Mouse (Mus musculus): ENCODE measurements around the gene Zcchc17. TPM values are rescaled to one million over a fixed set of nuclear protein-coding genes. Genes with fewer than 3 reads are reported as not detected.

Zcchc17 gene
- polyA plus RNA-seq (2015; fragmentation: Nextera tagmentation; extraction: Ambion mirVana) = 44.8 and 50.4 TPM in 2 replicates

DNA sequence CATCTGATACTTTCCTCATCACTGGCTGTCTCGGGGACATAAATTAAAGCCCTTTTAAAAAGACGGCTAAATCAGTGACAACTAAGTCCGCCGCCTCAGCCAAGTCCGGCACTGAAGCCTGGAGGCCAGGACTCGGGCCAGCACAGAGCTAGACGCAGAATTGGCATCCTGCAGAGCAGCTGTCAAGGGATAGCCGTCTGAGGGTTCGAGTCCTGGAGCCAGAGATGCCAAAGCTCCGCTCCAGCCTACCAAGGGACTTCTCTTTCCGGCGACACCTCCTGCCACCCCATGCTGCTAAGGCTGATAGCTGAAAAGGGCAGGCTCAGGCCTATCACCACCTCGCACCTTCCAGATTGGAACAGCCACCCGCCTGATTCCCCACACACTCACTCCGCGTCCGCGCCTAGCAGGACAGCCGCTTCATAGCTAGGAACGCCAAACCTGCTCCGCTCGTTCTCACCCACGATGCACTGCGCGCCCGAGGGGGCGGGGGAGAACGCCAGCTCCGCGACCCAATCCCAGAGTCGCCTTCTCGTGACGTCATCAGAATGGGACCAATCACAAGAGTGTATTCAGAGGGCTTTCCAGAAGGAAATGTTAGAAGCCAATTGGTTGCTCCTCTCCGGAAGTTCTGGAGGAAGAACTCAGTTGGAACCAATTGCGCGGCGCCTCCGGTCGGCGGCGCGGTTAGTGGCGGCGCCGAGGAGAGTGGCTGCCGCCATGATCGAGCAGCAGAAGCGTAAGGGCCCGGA, at the start of gene Zcchc17, which contains the start of gene Snrnp40:
Zcchc17 (minus strand) TSS at position 458 of the 752 bp plus-strand sequence.
Snrnp40 (plus strand) TSS at position 647 of the 752 bp plus-strand sequence.
- Histone ChIP-seq H3K27ac (replicated peaks) (peak within 1 kb of the TSS; percentile 86), H3K4me3 (ENCODE audit: low read depth, low read length) (peak within 1 kb of the TSS; percentile 97), H3K4me2 (replicated peaks; ENCODE audit: low read depth) (peak within 1 kb of the TSS; percentile 72), H3K9ac (ENCODE audit: low read length) (peak within 1 kb of the TSS; percentile 91), H3K27me3 (ENCODE audit: control insufficient read depth, insufficient read depth, low read length) (no peaks in the 10 kb centered on the region), H3K4me1 (replicated peaks; ENCODE audit: control insufficient read depth, insufficient read depth) (0 out of 2 replicates have a peak, but pooled peaks cover 2% of the 10 kb centered on the region), H3K9me3 (ENCODE audit: control insufficient read depth, low read length) (no peaks in the 10 kb centered on the region), H3K36me3 (ENCODE audit: control insufficient read depth, insufficient read depth, low read length) (0 out of 2 replicates have a peak, but pooled peaks cover 2% of the 10 kb centered on the region)
- peak; percentile 42; the same call in 1 of the 2 replicates for TF ChIP-seq CTCF (IDR thresholded peaks at IDR 0.05; ENCODE audit: low read depth)
- TF ChIP-seq EP300 (optimal IDR thresholded peaks at IDR 0.05) = no peak
- DNase-seq (ENCODE audit: low spot score) = peak; percentile 99
- ATAC-seq (ENCODE audit: low FRiP score, low TSS enrichment) = peak; percentile 99
- WGBS = under 1% methylated on average over 49 of the region's 49 CpGs

GRCm38 (mm10) chr4:130391265-130391664, 31.5 kb upstream of the Zcchc17 start:
- no peak overlapping the region for H3K4me2 ChIP-seq (replicated peaks; ENCODE audit: low read depth)
- H3K9ac ChIP-seq (ENCODE audit: low read length) = no peak overlapping the region
- ATAC-seq (ENCODE audit: low FRiP score, low TSS enrichment) (no peak), DNase-seq (ENCODE audit: low spot score) (no peak)
- no peaks in the 10 kb centered on the region for H3K27me3 ChIP-seq (ENCODE audit: control insufficient read depth, insufficient read depth, low read length)
- no peak overlapping the region for H3K4me3 ChIP-seq (ENCODE audit: low read depth, low read length)
- no peaks in the 10 kb centered on the region for H3K4me1 ChIP-seq (replicated peaks; ENCODE audit: control insufficient read depth, insufficient read depth)
- H3K9me3 ChIP-seq (ENCODE audit: control insufficient read depth, low read length) = no peaks in the 10 kb centered on the region
- 0 out of 2 replicates have a peak, but pooled peaks cover 3% of the 10 kb centered on the region for H3K36me3 ChIP-seq (ENCODE audit: control insufficient read depth, insufficient read depth, low read length)
- 62% methylated on average over 3 of the region's 3 CpGs for whole genome bisulfite sequencing
- no peak overlapping the region for H3K27ac ChIP-seq (replicated peaks)
- peak; percentile 43 for TF ChIP-seq CTCF (IDR thresholded peaks at IDR 0.05; ENCODE audit: low read depth)
- no peak for TF ChIP-seq EP300 (optimal IDR thresholded peaks at IDR 0.05)

DNA sequence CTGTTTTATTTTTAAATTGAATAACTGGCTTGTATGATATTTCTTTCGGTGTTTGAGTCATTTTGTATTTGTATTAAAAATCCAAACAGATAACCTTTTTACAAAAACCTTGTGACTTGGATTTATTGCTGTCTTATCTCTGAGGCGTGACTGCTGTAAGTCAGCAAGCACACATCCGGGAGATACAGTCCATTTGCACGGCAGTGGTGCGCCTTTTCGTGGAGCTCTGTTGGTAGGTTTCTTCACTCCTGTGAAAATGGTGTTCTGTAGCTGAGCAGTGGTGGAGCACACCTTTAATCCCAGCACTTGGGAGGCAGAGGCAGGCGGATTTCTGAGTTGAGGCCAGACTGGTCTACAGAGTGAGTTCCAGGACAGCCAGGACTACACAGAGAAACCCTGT, 30.2 kb upstream of the Zcchc17 start:
- Histone ChIP-seq H3K36me3 (ENCODE audit: control insufficient read depth, insufficient read depth, low read length) (peaks cover 7% of the 10 kb centered on the region; the same call in 1 of the 2 replicates), H3K27me3 (ENCODE audit: control insufficient read depth, insufficient read depth, low read length) (no peaks in the 10 kb centered on the region), H3K4me1 (replicated peaks; ENCODE audit: control insufficient read depth, insufficient read depth) (no peaks in the 10 kb centered on the region), H3K27ac (replicated peaks) (no peak overlapping the region), H3K4me3 (ENCODE audit: low read depth, low read length) (no peak overlapping the region), H3K4me2 (replicated peaks; ENCODE audit: low read depth) (no peak overlapping the region), H3K9ac (ENCODE audit: low read length) (no peak overlapping the region), H3K9me3 (ENCODE audit: control insufficient read depth, low read length) (no peaks in the 10 kb centered on the region)
- DNase-seq (ENCODE audit: low spot score) = peak; percentile 20
- TF ChIP-seq EP300 (optimal IDR thresholded peaks at IDR 0.05) (no peak), CTCF (IDR thresholded peaks at IDR 0.05; ENCODE audit: low read depth) (no peak)
- 73% methylated on average over 7 of the region's 7 CpGs for WGBS
- no peak for ATAC-seq (ENCODE audit: low FRiP score, low TSS enrichment)

DNA sequence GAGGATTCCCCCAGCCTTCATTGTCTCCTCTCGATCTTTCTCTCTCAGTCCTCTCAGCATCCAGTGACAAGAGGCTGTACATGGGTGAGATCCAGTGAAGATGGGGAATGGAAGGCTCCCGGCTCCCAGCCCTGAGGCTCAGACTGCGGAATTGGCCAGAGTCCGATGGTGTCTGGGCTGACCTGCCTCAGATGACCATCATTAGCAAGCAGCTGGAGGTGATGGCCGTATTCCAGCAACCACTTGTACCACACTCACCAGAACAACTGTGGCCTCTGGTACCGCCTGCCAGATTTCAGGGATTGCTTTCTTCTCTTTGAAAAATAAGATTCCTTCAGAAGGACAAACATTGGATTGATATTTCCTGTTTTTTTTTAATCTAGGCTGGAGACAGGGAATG, 29.8 kb upstream of the Zcchc17 start:
- no peak overlapping the region for H3K4me2 ChIP-seq (replicated peaks; ENCODE audit: low read depth)
- DNase-seq (ENCODE audit: low spot score) = no peak
- H3K9me3 ChIP-seq (ENCODE audit: control insufficient read depth, low read length) = no peaks in the 10 kb centered on the region
- no peak for ATAC-seq (ENCODE audit: low FRiP score, low TSS enrichment)
- H3K4me1 ChIP-seq (replicated peaks; ENCODE audit: control insufficient read depth, insufficient read depth) = no peaks in the 10 kb centered on the region
- no peak overlapping the region for H3K4me3 ChIP-seq (ENCODE audit: low read depth, low read length)
- H3K27me3 ChIP-seq (ENCODE audit: control insufficient read depth, insufficient read depth, low read length) = no peaks in the 10 kb centered on the region
- H3K9ac ChIP-seq (ENCODE audit: low read length) = no peak overlapping the region
- 72% methylated on average over 6 of the region's 6 CpGs for WGBS
- no peak for TF ChIP-seq CTCF (IDR thresholded peaks at IDR 0.05; ENCODE audit: low read depth)
- no peak for TF ChIP-seq EP300 (optimal IDR thresholded peaks at IDR 0.05)
- H3K36me3 ChIP-seq (ENCODE audit: control insufficient read depth, insufficient read depth, low read length) = peaks cover 7% of the 10 kb centered on the region; the same call in 1 of the 2 replicates
- no peak overlapping the region for H3K27ac ChIP-seq (replicated peaks)

DNA sequence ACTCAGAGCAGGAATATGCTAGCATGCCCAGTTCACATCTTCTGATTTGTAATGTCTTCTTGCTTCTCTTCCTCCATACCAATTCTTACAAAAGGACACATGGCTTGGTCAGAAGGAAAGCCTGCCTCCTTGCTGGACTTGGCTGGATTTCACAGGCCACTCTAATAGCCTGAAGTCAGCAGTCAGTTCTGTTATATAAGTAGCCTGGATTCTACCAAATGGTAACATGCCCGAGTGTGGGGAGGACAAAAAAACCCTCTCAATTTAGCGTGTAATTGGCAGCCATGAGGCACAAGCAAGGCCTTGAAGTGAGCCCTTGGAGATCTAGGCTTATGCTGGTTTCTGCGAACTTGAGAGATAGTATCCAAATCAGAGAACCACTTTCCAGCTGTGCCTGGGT, 27.5 kb upstream of the Zcchc17 start:
- Histone ChIP-seq H3K27ac (replicated peaks) (no peak overlapping the region), H3K36me3 (ENCODE audit: control insufficient read depth, insufficient read depth, low read length) (peaks cover 11% of the 10 kb centered on the region), H3K9me3 (ENCODE audit: control insufficient read depth, low read length) (no peaks in the 10 kb centered on the region), H3K9ac (ENCODE audit: low read length) (no peak overlapping the region), H3K4me2 (replicated peaks; ENCODE audit: low read depth) (no peak overlapping the region), H3K27me3 (ENCODE audit: control insufficient read depth, insufficient read depth, low read length) (no peaks in the 10 kb centered on the region), H3K4me1 (replicated peaks; ENCODE audit: control insufficient read depth, insufficient read depth) (no peaks in the 10 kb centered on the region), H3K4me3 (ENCODE audit: low read depth, low read length) (no peak overlapping the region)
- no peak for TF ChIP-seq EP300 (optimal IDR thresholded peaks at IDR 0.05)
- TF ChIP-seq CTCF (IDR thresholded peaks at IDR 0.05; ENCODE audit: low read depth) = no peak
- ATAC-seq (ENCODE audit: low FRiP score, low TSS enrichment) = no peak
- 82% methylated on average over 3 of the region's 3 CpGs for WGBS
- no peak for DNase-seq (ENCODE audit: low spot score)

DNA sequence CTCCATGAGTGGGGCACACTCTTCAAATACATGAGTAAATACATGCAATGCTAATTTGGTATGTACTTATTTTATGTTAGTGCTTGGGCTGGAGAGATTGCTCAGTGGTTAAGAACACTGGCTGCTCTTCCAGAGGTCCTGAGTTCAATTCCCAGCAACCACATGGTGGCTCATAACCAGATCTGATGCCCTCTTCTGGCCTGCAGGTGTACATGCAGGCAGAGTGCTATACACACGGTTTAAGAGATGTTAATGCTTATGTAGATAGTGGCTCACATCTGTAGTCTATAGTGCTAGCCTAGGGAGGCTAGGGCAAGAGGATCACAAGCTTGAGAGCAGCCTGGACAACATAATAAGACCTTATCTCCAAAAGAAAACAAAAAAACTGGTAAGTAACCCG, 20.7 kb upstream of the Zcchc17 start:
- Histone ChIP-seq H3K4me3 (ENCODE audit: low read depth, low read length) (no peak overlapping the region), H3K27me3 (ENCODE audit: control insufficient read depth, insufficient read depth, low read length) (no peaks in the 10 kb centered on the region), H3K36me3 (ENCODE audit: control insufficient read depth, insufficient read depth, low read length) (peaks cover 23% of the 10 kb centered on the region), H3K9ac (ENCODE audit: low read length) (no peak overlapping the region), H3K9me3 (ENCODE audit: control insufficient read depth, low read length) (no peaks in the 10 kb centered on the region), H3K4me2 (replicated peaks; ENCODE audit: low read depth) (no peak overlapping the region), H3K27ac (replicated peaks) (no peak overlapping the region), H3K4me1 (replicated peaks; ENCODE audit: control insufficient read depth, insufficient read depth) (no peaks in the 10 kb centered on the region)
- WGBS = 78% methylated on average over 2 of the region's 2 CpGs
- ATAC-seq (ENCODE audit: low FRiP score, low TSS enrichment) = no peak
- TF ChIP-seq EP300 (optimal IDR thresholded peaks at IDR 0.05) (no peak), CTCF (IDR thresholded peaks at IDR 0.05; ENCODE audit: low read depth) (0 out of 2 replicates have a peak, but pooled peaks have one; percentile 19)
- DNase-seq (ENCODE audit: low spot score) = no peak
